Mouse (Mus musculus): ENCODE results near the gene Kif13a. TPM values are rescaled to one million over a fixed set of nuclear protein-coding genes. Genes with fewer than 3 reads are reported as not detected.

The Kif13a gene
- polyA plus RNA-seq, 1 experiment: 38.5 TPM

GRCm38 (mm10) chr13:46699372-46699771 is 230.3 kb downstream of the Kif13a start:
- Histone ChIP-seq H3K27me3 (ENCODE audit: control insufficient read depth, insufficient read depth, low read length) (no peaks in the 10 kb centered on the region), H3K4me3 (replicated peaks; ENCODE audit: insufficient read depth, low read depth, low read length) (no peak overlapping the region), H3K27ac (ENCODE audit: insufficient read depth, low read length) (no peak overlapping the region), H3K4me1 (ENCODE audit: control insufficient read depth, insufficient read depth, low read length) (no peaks in the 10 kb centered on the region)
- 94% methylated on average over 1 of the region's 1 CpGs for WGBS
- DNase-seq: no peak
- TF ChIP-seq CTCF (IDR thresholded peaks at IDR 0.05; ENCODE audit: borderline replicate concordance, insufficient read depth, low read depth, low read length): no peak
- TF ChIP-seq POLR2A (IDR thresholded peaks at IDR 0.05; ENCODE audit: borderline replicate concordance, insufficient read depth, low read length): no peak

Other genes starting within 250 kb of the Kif13a start
- gene Nup153, start 201.9 kb downstream of the Kif13a start, polyA plus RNA-seq (2012; rRNA removed): 33.8 and 36.9 TPM in 2 replicates
- gene Nhlrc1, start 85.0 kb upstream of the Kif13a start, polyA plus RNA-seq (2012; rRNA removed): 13.5 TPM in 2 replicates
- gene Kdm1b, start 113.6 kb upstream of the Kif13a start, polyA plus RNA-seq (2012; rRNA removed): 7.6 and 8.2 TPM in 2 replicates
- gene Tpmt, start 114.9 kb upstream of the Kif13a start, polyA plus RNA-seq (2012; rRNA removed): 15.0 and 17.4 TPM in 2 replicates
- 44.3 and 48.6 TPM in 2 replicates for gene Dek, start 176.3 kb upstream of the Kif13a start, polyA plus RNA-seq (2012; rRNA removed)
- 8.5 and 8.9 TPM in 2 replicates for gene Rnf144b, start 192.8 kb upstream of the Kif13a start, polyA plus RNA-seq (2012; rRNA removed)

Data from cerebellum, adult 2 months (tissue).